Mouse (Mus musculus) MEL (cell line): ENCODE measurements around the gene Tcirg1. TPM values are rescaled to one million over a fixed set of nuclear protein-coding genes. Genes with fewer than 3 reads are reported as not detected.

Source experiments
- DNase-seq: peaks from one replicate; pipeline ENCODE4 v3.0.0; 2011; ENCODE audit warnings: low read depth, low spot score
- H3K27ac ChIP-seq: 2 replicates; pipeline ENCODE4 v1.5.1; 2012; ENCODE audit warnings: low read depth, mild to moderate bottlenecking, control low read depth, low read length, moderate library complexity; ENCODE audit not compliant: control insufficient read depth
- H3K27me3 ChIP-seq, 2 experiments: fragments of 150-350 bp in 1 of 2; sonication (generic) in 1 of 2; 2 replicates each; pipeline ENCODE4 v1.6.1; 2012; ENCODE audit warnings: low read length in 2 of 2, mild to moderate bottlenecking in 2 of 2, improper control_type of control experiment in 1 of 2, moderate library complexity in 1 of 2; ENCODE audit not compliant: insufficient read depth in 2 of 2, control insufficient read depth in 1 of 2
- H3K36me3 ChIP-seq, 2 experiments: 2 replicates each; pipeline ENCODE4 v1.6.1; 2012 to 2014; ENCODE audit warnings: low read length in 2 of 2, improper control_type of control experiment in 1 of 2, inconsistent platforms in 1 of 2, mild to moderate bottlenecking in 1 of 2; ENCODE audit not compliant: insufficient read depth in 2 of 2, control insufficient read depth in 1 of 2
- H3K4me1 ChIP-seq, 2 experiments: fragments of 150-350 bp in 1 of 2; sonication (generic) in 1 of 2; 2 replicates each; pipeline ENCODE4 v1.6.1; 2012; ENCODE audit warnings: low read length in 2 of 2, improper control_type of control experiment in 1 of 2, mild to moderate bottlenecking in 1 of 2; ENCODE audit not compliant: insufficient read depth in 2 of 2, control insufficient read depth in 1 of 2
- H3K4me3 ChIP-seq, 2 experiments: fragments of 150-350 bp in 1 of 2; sonication (generic) in 1 of 2; 2 replicates each; pipeline ENCODE4 v1.5.1; 2012; ENCODE audit warnings: low read depth in 2 of 2, low read length in 2 of 2, mild to moderate bottlenecking in 2 of 2, moderate library complexity in 2 of 2, control low read depth in 1 of 2, improper control_type of control experiment in 1 of 2; ENCODE audit not compliant: control insufficient read depth in 1 of 2, insufficient read depth in 1 of 2
- H3K79me2 ChIP-seq: 2 replicates; pipeline ENCODE4 v1.6.1; 2012; ENCODE audit warnings: mild to moderate bottlenecking, low read length, moderate library complexity; ENCODE audit not compliant: control insufficient read depth, poor library complexity, insufficient read depth
- H3K9ac ChIP-seq: 2 replicates; pipeline ENCODE4 v1.6.1; 2012; ENCODE audit warnings: low read depth, mild to moderate bottlenecking, control low read depth, low read length, moderate library complexity; ENCODE audit not compliant: control insufficient read depth, poor library complexity, severe bottlenecking
- H3K9me3 ChIP-seq: fragments of 150-350 bp; sonication (generic); replicated peaks from 2 replicates; pipeline ENCODE4 v1.6.1; 2012; ENCODE audit warnings: mild to moderate bottlenecking, low read length, improper control_type of control experiment, moderate library complexity; ENCODE audit not compliant: insufficient read depth
- CTCF ChIP-seq, 3 experiments: IDR thresholded peaks in 2 of 3; conservative IDR thresholded peaks in 1 of 3; 2 replicates each; pipeline ENCODE4 v1.5.1; 2011 to 2012; ENCODE audit warnings: low read length in 3 of 3, low read depth in 2 of 3, mild to moderate bottlenecking in 2 of 3, improper control_type of control experiment in 1 of 3, inconsistent platforms in 1 of 3, mixed read lengths in 1 of 3, moderate library complexity in 1 of 3; ENCODE audit not compliant: control insufficient read depth in 1 of 3, insufficient read depth in 1 of 3, poor library complexity in 1 of 3, severe bottlenecking in 1 of 3
- ELF1 ChIP-seq: IDR thresholded peaks from 2 replicates; pipeline ENCODE4 v1.6.1; 2014; ENCODE audit warnings: low read depth, mild to moderate bottlenecking, inconsistent platforms, low read length, improper control_type of control experiment, moderate library complexity
- EP300 ChIP-seq, 2 experiments: IDR thresholded peaks; 2 replicates each; pipeline ENCODE4 v1.6.1; 2011; ENCODE audit warnings: improper control_type of control experiment in 2 of 2, low read length in 2 of 2, low read depth in 1 of 2, mild to moderate bottlenecking in 1 of 2
- ETS1 ChIP-seq: IDR thresholded peaks from 2 replicates; pipeline ENCODE4 v1.6.1; 2012; ENCODE audit warnings: low read depth, mild to moderate bottlenecking, inconsistent platforms, low read length, improper control_type of control experiment, moderate library complexity
- HCFC1 ChIP-seq: IDR thresholded peaks from 2 replicates; pipeline ENCODE4 v1.6.1; 2012; ENCODE audit warnings: low read depth, mild to moderate bottlenecking, inconsistent platforms, low read length, improper control_type of control experiment, moderate library complexity
- JUND ChIP-seq: IDR thresholded peaks from 2 replicates; pipeline ENCODE4 v1.6.1; 2011; ENCODE audit warnings: low read depth, mild to moderate bottlenecking, improper control_type of control experiment, low read length
- KAT2A ChIP-seq: conservative IDR thresholded peaks from 2 replicates; pipeline ENCODE4 v1.6.1; 2012; ENCODE audit warnings: low read depth, low read length, improper control_type of control experiment, inconsistent platforms
- MAFK ChIP-seq: IDR thresholded peaks from 2 replicates; pipeline ENCODE4 v1.6.1; 2011; ENCODE audit warnings: low read depth, mild to moderate bottlenecking, low read length, improper control_type of control experiment, borderline replicate concordance
- MYC ChIP-seq: IDR thresholded peaks from 2 replicates; pipeline ENCODE4 v1.6.1; 2011; ENCODE audit warnings: low read depth, mild to moderate bottlenecking, low read length, improper control_type of control experiment, moderate library complexity
- POLR2A ChIP-seq, 2 experiments: IDR thresholded peaks; 2 replicates each; pipeline ENCODE4 v1.6.1; 2011 to 2012; ENCODE audit warnings: low read length in 2 of 2, mild to moderate bottlenecking in 2 of 2, control low read depth in 1 of 2, improper control_type of control experiment in 1 of 2, low read depth in 1 of 2, moderate library complexity in 1 of 2; ENCODE audit not compliant: control insufficient read depth in 1 of 2, insufficient read depth in 1 of 2, poor library complexity in 1 of 2
- POLR2AphosphoS2 ChIP-seq: IDR thresholded peaks from 2 replicates; pipeline ENCODE4 v1.6.1; 2011; ENCODE audit warnings: low read length, improper control_type of control experiment
- POLR2AphosphoS5 ChIP-seq: IDR thresholded peaks from 2 replicates; pipeline ENCODE4 v1.6.1; 2012; ENCODE audit warnings: low read depth, borderline replicate concordance, mild to moderate bottlenecking, inconsistent platforms, low read length, moderate library complexity, mixed read lengths
- RAD21 ChIP-seq: IDR thresholded peaks from 2 replicates; pipeline ENCODE4 v1.6.1; 2011; ENCODE audit warnings: mild to moderate bottlenecking, low read depth, low read length, improper control_type of control experiment
- RCOR1 ChIP-seq: IDR thresholded peaks from 2 replicates; pipeline ENCODE4 v1.6.1; 2012; ENCODE audit warnings: low read depth, mild to moderate bottlenecking, inconsistent platforms, low read length, improper control_type of control experiment
- SIN3A ChIP-seq: IDR thresholded peaks from 2 replicates; pipeline ENCODE4 v1.6.1; 2012; ENCODE audit warnings: low read length, improper control_type of control experiment, inconsistent platforms
- SMC3 ChIP-seq: IDR thresholded peaks from 2 replicates; pipeline ENCODE4 v1.6.1; 2011; ENCODE audit warnings: low read depth, low read length, improper control_type of control experiment
- USF2 ChIP-seq, 2 experiments: IDR thresholded peaks; 2 replicates each; pipeline ENCODE4 v1.6.1; 2011 to 2012; ENCODE audit warnings: improper control_type of control experiment in 2 of 2, low read length in 2 of 2, borderline replicate concordance in 1 of 2, inconsistent platforms in 1 of 2, low read depth in 1 of 2, mild to moderate bottlenecking in 1 of 2; ENCODE audit not compliant: insufficient read depth in 1 of 2
- ZC3H11A ChIP-seq: IDR thresholded peaks from 2 replicates; pipeline ENCODE4 v1.6.1; 2012; ENCODE audit warnings: low read depth, mild to moderate bottlenecking, inconsistent platforms, low read length, improper control_type of control experiment
- ZMIZ1 ChIP-seq: IDR thresholded peaks from 2 replicates; pipeline ENCODE4 v1.6.1; 2012; ENCODE audit warnings: low read depth, mild to moderate bottlenecking, inconsistent platforms, low read length, improper control_type of control experiment, moderate library complexity
- ZNF384 ChIP-seq: IDR thresholded peaks from 2 replicates; pipeline ENCODE4 v1.6.1; 2012; ENCODE audit warnings: low read depth, mild to moderate bottlenecking, inconsistent platforms, low read length, improper control_type of control experiment
- polyA plus RNA-seq, 2 experiments: library from polyadenylated mRNA; stranded (reverse) in 1 of 2; unstranded in 1 of 2; fragments of >175 nt in 1 of 2; fragments of >200 nt in 1 of 2; gene quantifications; 2 replicates each; pipeline versions ENCODE4 v1.2.1 to v1.2.4; 2012; ENCODE audit warnings: low replicate concordance in 2 of 2, low read depth in 1 of 2; ENCODE audit not compliant: insufficient read length in 2 of 2, insufficient read depth in 1 of 2, missing spikeins in 1 of 2
- total RNA-seq: library from RNA; depleted of rRNA; stranded (reverse); fragments of 300-350 nt; gene quantifications from 2 replicates; pipeline ENCODE4 v1.2.3, GENCODE M21; 2012

Tcirg1 gene
- total and polyA plus RNA-seq, 3 experiments = 21.4 to 32.6 TPM; not detected in 1

DNA sequence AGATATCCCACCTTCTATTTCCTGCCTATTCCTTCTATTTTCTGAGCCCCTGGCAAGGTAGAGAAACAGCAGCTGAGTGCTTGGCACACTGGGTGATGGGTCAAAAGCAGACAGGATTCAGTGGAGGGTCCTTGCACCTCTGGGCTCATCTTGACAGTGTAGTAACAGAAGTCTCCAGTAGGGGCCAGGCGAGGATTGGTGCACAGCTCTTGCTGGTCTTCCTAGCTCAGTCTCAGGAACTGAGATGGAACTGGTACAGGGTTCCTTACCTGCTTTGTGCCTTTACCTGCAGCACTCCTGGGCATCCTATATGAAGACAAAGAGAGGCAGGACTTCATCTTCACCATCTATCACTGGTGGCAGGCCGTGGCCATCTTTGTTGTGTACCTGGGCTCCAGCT lies 39.8 kb upstream of the Tcirg1 start:
- no peaks in the 10 kb centered on the region for H3K9me3 ChIP-seq
- no peak overlapping the region for H3K27ac ChIP-seq
- H3K9ac ChIP-seq = no peak overlapping the region
- DNase-seq = peak; percentile 71
- no peak for TF ChIP-seq ETS1
- TF ChIP-seq KAT2A = no peak
- peak; percentile 86 for TF ChIP-seq RAD21
- peak; percentile 68 for TF ChIP-seq ZC3H11A
- TF ChIP-seq CTCF (IDR thresholded peaks at IDR 0.05 in 2 of 3, conservative IDR thresholded peaks at IDR 0.05 in 1 of 3; ENCODE audit: control insufficient read depth in 1 of 3, insufficient read depth in 1 of 3, low read depth in 2 of 3, low read length in 3 of 3, poor library complexity in 1 of 3, severe bottlenecking in 1 of 3) = peak; percentile 76 to 94 (median 83)
- peak; percentile 69 for TF ChIP-seq SMC3
- no peaks in the 10 kb centered on the region for H3K27me3 ChIP-seq
- no peaks in the 10 kb centered on the region for H3K79me2 ChIP-seq
- peaks cover 0 to 5% of the 10 kb centered on the region in 2 experiments; a peak in 2 of 4 replicates for H3K36me3 ChIP-seq
- peaks cover 4 to 6% of the 10 kb centered on the region in 2 experiments; a peak in 3 of 4 replicates for H3K4me1 ChIP-seq
- H3K4me3 ChIP-seq = no peak overlapping the region

DNA sequence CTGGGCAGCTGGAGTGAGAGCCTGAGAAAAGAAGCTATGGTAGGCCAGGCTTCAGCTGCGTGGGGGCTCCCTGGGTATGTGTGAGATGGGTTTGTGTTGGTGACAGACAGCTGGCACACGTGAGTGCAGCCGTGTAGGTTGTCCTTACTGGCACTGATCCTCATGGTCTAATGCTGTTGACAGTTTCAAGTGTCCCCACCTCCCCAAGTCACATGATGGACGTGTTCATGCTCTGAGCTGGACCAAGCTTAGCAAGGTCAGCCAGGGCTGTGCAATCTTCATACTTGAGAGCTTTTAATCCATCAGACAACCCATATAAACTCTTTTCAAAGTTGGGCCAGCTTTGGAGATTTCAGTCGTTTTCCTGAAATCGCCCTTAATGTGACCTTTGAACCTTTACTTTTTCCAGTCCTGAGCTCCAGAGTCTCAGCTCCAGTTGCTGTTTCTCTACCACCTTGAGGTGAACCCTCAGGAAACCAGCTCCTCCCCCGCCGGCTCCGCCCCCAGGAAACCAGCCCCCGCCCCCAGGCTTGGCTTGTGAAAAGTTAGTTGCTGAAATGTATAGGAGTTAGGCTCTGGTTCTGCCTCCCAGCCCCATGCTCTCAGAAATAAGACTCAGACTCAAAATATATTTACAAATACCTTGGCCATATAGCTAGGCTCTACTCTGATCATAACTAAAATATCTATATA lies 39.1 kb upstream of the Tcirg1 start:
- no peaks in the 10 kb centered on the region for H3K27me3 ChIP-seq
- H3K36me3 ChIP-seq = peaks cover 0 to 4% of the 10 kb centered on the region in 2 experiments; a peak in 2 of 4 replicates
- no peaks in the 10 kb centered on the region for H3K9me3 ChIP-seq
- no peak overlapping the region for H3K9ac ChIP-seq
- no peaks in the 10 kb centered on the region for H3K79me2 ChIP-seq
- no peak overlapping the region for H3K27ac ChIP-seq
- TF ChIP-seq KAT2A (no peak), POLR2AphosphoS2 (no peak), HCFC1 (no peak), POLR2A (IDR thresholded peaks at IDR 0.05; ENCODE audit: control insufficient read depth in 1 of 2, insufficient read depth in 1 of 2, low read depth in 1 of 2, low read length in 2 of 2, poor library complexity in 1 of 2) (no peak), ZMIZ1 (no peak), RCOR1 (no peak), RAD21 (no peak), SMC3 (no peak), ELF1 (no peak), EP300 (IDR thresholded peaks at IDR 0.05; ENCODE audit: low read depth in 1 of 2, low read length in 2 of 2) (no peak), MYC (no peak), SIN3A (no peak), POLR2AphosphoS5 (no peak), ZNF384 (no peak), JUND (no peak), USF2 (IDR thresholded peaks at IDR 0.05; ENCODE audit: borderline replicate concordance in 1 of 2, insufficient read depth in 1 of 2, low read depth in 1 of 2, low read length in 2 of 2) (no peak), MAFK (no peak)
- no peak overlapping the region for H3K4me3 ChIP-seq
- H3K4me1 ChIP-seq = peaks cover 0 to 2% of the 10 kb centered on the region in 2 experiments; a peak in 1 of 4 replicates
- peak; percentile 52 for DNase-seq
